Mouse (Mus musculus): Measurements from ENCODE around the gene Rngtt. TPM values are rescaled to one million over a fixed set of nuclear protein-coding genes. Genes with fewer than 3 reads are reported as not detected.
"Not testable (repeated sequence)": the region's sequence is repeated elsewhere in the genome, so short reads cannot be mapped to it uniquely, and the experiment has no call there.

Rngtt gene
- polyA plus RNA-seq, 1 experiment from 2014 or later: 39.3 TPM

DNA sequence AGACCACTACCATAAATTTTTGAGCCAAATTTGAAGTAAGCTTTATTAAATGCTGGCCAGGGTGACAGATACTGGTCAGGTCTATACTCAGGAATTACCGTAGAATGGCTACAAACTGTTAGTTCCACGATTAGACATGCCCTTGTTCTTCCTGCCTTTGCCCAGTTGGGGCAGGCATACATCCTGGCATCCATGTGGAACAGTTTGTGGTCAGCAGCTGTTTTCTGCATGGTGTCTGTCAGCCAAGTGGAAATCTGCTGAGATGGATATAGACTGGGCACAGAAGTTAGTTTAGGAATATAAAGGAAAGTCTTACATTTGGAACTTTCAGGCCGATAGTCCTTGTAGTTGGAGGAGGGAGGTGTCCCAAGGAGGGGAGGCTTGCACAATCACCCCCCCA is 136.8 kb downstream of the Rngtt start:
- Histone ChIP-seq H3K27ac (ENCODE audit: low read depth, low read length) (no peak overlapping the region), H3K27me3 (ENCODE audit: control insufficient read depth, insufficient read depth, low read length) (no peaks in the 10 kb centered on the region), H3K4me2 (replicated peaks; ENCODE audit: low read depth, low read length) (no peak overlapping the region), H3K9ac (ENCODE audit: low read depth, low read length) (no peak overlapping the region), H3K4me1 (replicated peaks; ENCODE audit: control insufficient read depth, insufficient read depth, low read length) (no peaks in the 10 kb centered on the region), H3K36me3 (ENCODE audit: control insufficient read depth, insufficient read depth, low read length) (no peaks in the 10 kb centered on the region), H3K9me3 (ENCODE audit: control insufficient read depth, low read length) (no peaks in the 10 kb centered on the region), H3K4me3 (ENCODE audit: low read depth, low read length) (no peak overlapping the region)
- 89% methylated on average over 3 of the region's 3 CpGs for WGBS
- no peak for DNase-seq (ENCODE audit: low spot score)
- ATAC-seq (ENCODE audit: low FRiP score): no peak

GRCm38 (mm10) chr4:33450356-33450755 is 140.2 kb downstream of the Rngtt start:
- not testable (repeated sequence) for H3K27me3 ChIP-seq (ENCODE audit: control insufficient read depth, insufficient read depth, low read length); H3K4me2 ChIP-seq (replicated peaks; ENCODE audit: low read depth, low read length); ATAC-seq (ENCODE audit: low FRiP score); H3K27ac ChIP-seq (ENCODE audit: low read depth, low read length); H3K4me3 ChIP-seq (ENCODE audit: low read depth, low read length); H3K9ac ChIP-seq (ENCODE audit: low read depth, low read length); H3K36me3 ChIP-seq (ENCODE audit: control insufficient read depth, insufficient read depth, low read length); DNase-seq (ENCODE audit: low spot score); H3K9me3 ChIP-seq (ENCODE audit: control insufficient read depth, low read length); H3K4me1 ChIP-seq (replicated peaks; ENCODE audit: control insufficient read depth, insufficient read depth, low read length)
- 89% methylated on average over 8 of the region's 8 CpGs for WGBS

GRCm38 (mm10) chr4:33459851-33460250 is 149.7 kb downstream of the Rngtt start:
- Histone ChIP-seq H3K4me1 (replicated peaks; ENCODE audit: control insufficient read depth, insufficient read depth, low read length) (no peaks in the 10 kb centered on the region), H3K9ac (ENCODE audit: low read depth, low read length) (no peak overlapping the region), H3K9me3 (ENCODE audit: control insufficient read depth, low read length) (no peaks in the 10 kb centered on the region), H3K36me3 (ENCODE audit: control insufficient read depth, insufficient read depth, low read length) (no peaks in the 10 kb centered on the region), H3K27ac (ENCODE audit: low read depth, low read length) (no peak overlapping the region), H3K27me3 (ENCODE audit: control insufficient read depth, insufficient read depth, low read length) (no peaks in the 10 kb centered on the region), H3K4me3 (ENCODE audit: low read depth, low read length) (no peak overlapping the region), H3K4me2 (replicated peaks; ENCODE audit: low read depth, low read length) (no peak overlapping the region)
- ATAC-seq (ENCODE audit: low FRiP score): no peak
- WGBS: 90% methylated on average over 3 of the region's 3 CpGs
- DNase-seq (ENCODE audit: low spot score): no peak

- no peak overlapping the region for H3K9ac ChIP-seq (ENCODE audit: low read depth, low read length)
- no peak overlapping the region for H3K27ac ChIP-seq (ENCODE audit: low read depth, low read length)
- DNase-seq (ENCODE audit: low spot score) (no peak), ATAC-seq (ENCODE audit: low FRiP score) (no peak)
- WGBS: 70% methylated on average over 1 of the region's 1 CpGs
- H3K4me2 ChIP-seq (replicated peaks; ENCODE audit: low read depth, low read length): no peak overlapping the region
- no peaks in the 10 kb centered on the region for H3K4me1 ChIP-seq (replicated peaks; ENCODE audit: control insufficient read depth, insufficient read depth, low read length)
- H3K4me3 ChIP-seq (ENCODE audit: low read depth, low read length): no peak overlapping the region
- no peaks in the 10 kb centered on the region for H3K36me3 ChIP-seq (ENCODE audit: control insufficient read depth, insufficient read depth, low read length)
- H3K27me3 ChIP-seq (ENCODE audit: control insufficient read depth, insufficient read depth, low read length): no peaks in the 10 kb centered on the region
- no peaks in the 10 kb centered on the region for H3K9me3 ChIP-seq (ENCODE audit: control insufficient read depth, low read length)
Measured at GRCm38 (mm10) chr4:33464432-33464831, 154.3 kb downstream of the Rngtt start.

DNA sequence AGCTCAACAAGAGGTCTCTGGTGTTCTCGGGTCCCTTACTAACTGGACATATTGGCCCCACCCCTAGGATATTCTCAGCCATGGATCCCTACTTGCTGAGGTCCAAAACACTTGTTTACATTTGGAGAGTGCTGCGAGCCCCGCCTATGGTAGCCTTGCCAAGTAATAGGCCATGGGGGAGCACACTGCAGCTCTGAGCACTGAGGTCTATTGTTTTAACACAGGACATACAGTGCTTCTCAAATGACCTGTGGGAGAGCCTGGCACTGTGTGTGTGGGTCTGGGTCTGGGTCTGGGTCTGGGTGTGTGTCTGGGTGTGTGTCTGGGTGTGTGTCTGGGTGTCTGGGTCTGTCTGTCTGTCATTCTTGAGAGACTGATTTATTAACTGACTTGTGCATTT is 155.8 kb downstream of the Rngtt start:
- Histone ChIP-seq H3K36me3 (ENCODE audit: control insufficient read depth, insufficient read depth, low read length) (no peaks in the 10 kb centered on the region), H3K9ac (ENCODE audit: low read depth, low read length) (no peak overlapping the region), H3K9me3 (ENCODE audit: control insufficient read depth, low read length) (no peaks in the 10 kb centered on the region), H3K27ac (ENCODE audit: low read depth, low read length) (no peak overlapping the region), H3K27me3 (ENCODE audit: control insufficient read depth, insufficient read depth, low read length) (no peaks in the 10 kb centered on the region), H3K4me3 (ENCODE audit: low read depth, low read length) (no peak overlapping the region), H3K4me1 (replicated peaks; ENCODE audit: control insufficient read depth, insufficient read depth, low read length) (no peaks in the 10 kb centered on the region), H3K4me2 (replicated peaks; ENCODE audit: low read depth, low read length) (no peak overlapping the region)
- 91% methylated on average over 3 of the region's 3 CpGs for WGBS
- no peak for DNase-seq (ENCODE audit: low spot score)
- no peak for ATAC-seq (ENCODE audit: low FRiP score)

DNA sequence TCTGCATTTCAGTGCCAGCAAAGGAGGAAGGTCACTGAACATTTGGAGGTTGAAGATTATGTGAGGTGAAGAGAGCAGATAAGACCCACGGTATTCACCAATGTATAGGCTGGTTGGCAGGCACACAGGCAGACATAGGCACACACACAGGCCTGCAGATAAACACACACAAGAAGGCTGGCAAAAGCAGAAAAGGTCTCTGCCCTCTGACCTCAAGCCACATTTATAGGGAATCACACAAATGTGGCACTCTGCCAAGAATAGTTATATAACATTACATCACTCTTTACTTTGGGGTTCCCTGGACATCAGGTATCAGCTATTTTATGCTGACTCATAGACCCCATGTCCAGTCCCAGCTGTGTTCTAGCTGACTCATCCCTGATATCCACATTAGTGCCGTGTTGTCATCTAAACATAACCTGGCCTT is 156.9 kb downstream of the Rngtt start:
- H3K9me3 ChIP-seq (ENCODE audit: control insufficient read depth, low read length): no peaks in the 10 kb centered on the region
- no peak overlapping the region for H3K9ac ChIP-seq (ENCODE audit: low read depth, low read length)
- H3K4me3 ChIP-seq (ENCODE audit: low read depth, low read length): no peak overlapping the region
- ATAC-seq (ENCODE audit: low FRiP score): no peak
- WGBS: 90% methylated on average over 2 of the region's 2 CpGs
- no peak for DNase-seq (ENCODE audit: low spot score)
- H3K36me3 ChIP-seq (ENCODE audit: control insufficient read depth, insufficient read depth, low read length): no peaks in the 10 kb centered on the region
- H3K27ac ChIP-seq (ENCODE audit: low read depth, low read length): no peak overlapping the region
- H3K27me3 ChIP-seq (ENCODE audit: control insufficient read depth, insufficient read depth, low read length): no peaks in the 10 kb centered on the region
- no peak overlapping the region for H3K4me2 ChIP-seq (replicated peaks; ENCODE audit: low read depth, low read length)
- no peaks in the 10 kb centered on the region for H3K4me1 ChIP-seq (replicated peaks; ENCODE audit: control insufficient read depth, insufficient read depth, low read length)

DNA sequence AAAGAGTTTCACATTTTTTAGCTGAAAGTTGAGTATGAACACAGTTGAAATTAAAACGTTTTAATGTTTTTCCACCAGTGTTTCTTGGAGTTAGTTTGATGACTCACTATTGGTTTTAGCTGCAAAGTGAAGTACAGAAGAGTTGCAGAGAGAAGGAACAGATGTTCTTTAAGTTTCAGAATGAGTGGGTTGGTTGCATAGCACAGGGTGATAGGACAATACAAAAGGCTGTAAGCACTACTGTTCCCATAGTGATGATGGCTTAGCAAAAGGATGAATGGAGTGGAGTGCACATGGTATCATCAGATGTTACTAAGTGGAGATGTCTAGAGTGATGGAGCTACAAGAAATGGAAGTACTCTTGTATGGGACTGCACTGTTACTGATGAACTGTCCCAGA is 157.5 kb downstream of the Rngtt start:
- Histone ChIP-seq H3K27me3 (ENCODE audit: control insufficient read depth, insufficient read depth, low read length) (no peaks in the 10 kb centered on the region), H3K27ac (ENCODE audit: low read depth, low read length) (no peak overlapping the region), H3K4me3 (ENCODE audit: low read depth, low read length) (no peak overlapping the region), H3K4me2 (replicated peaks; ENCODE audit: low read depth, low read length) (no peak overlapping the region), H3K9me3 (ENCODE audit: control insufficient read depth, low read length) (no peaks in the 10 kb centered on the region), H3K36me3 (ENCODE audit: control insufficient read depth, insufficient read depth, low read length) (no peaks in the 10 kb centered on the region), H3K4me1 (replicated peaks; ENCODE audit: control insufficient read depth, insufficient read depth, low read length) (no peaks in the 10 kb centered on the region), H3K9ac (ENCODE audit: low read depth, low read length) (no peak overlapping the region)
- DNase-seq (ENCODE audit: low spot score) (no peak), ATAC-seq (ENCODE audit: low FRiP score) (no peak)
- 81% methylated on average over 1 of the region's 1 CpGs for WGBS

- no peaks in the 10 kb centered on the region for H3K9me3 ChIP-seq (ENCODE audit: control insufficient read depth, low read length)
- H3K4me1 ChIP-seq (replicated peaks; ENCODE audit: control insufficient read depth, insufficient read depth, low read length): no peaks in the 10 kb centered on the region
- H3K4me2 ChIP-seq (replicated peaks; ENCODE audit: low read depth, low read length): no peak overlapping the region
- H3K9ac ChIP-seq (ENCODE audit: low read depth, low read length): no peak overlapping the region
- H3K36me3 ChIP-seq (ENCODE audit: control insufficient read depth, insufficient read depth, low read length): no peaks in the 10 kb centered on the region
- WGBS: 83% methylated on average over 3 of the region's 3 CpGs
- H3K27me3 ChIP-seq (ENCODE audit: control insufficient read depth, insufficient read depth, low read length): no peaks in the 10 kb centered on the region
- H3K27ac ChIP-seq (ENCODE audit: low read depth, low read length): no peak overlapping the region
- no peak overlapping the region for H3K4me3 ChIP-seq (ENCODE audit: low read depth, low read length)
- DNase-seq (ENCODE audit: low spot score) (no peak), ATAC-seq (ENCODE audit: low FRiP score) (no peak)
Measured at GRCm38 (mm10) chr4:33468151-33468550, 158.0 kb downstream of the Rngtt start.

DNA sequence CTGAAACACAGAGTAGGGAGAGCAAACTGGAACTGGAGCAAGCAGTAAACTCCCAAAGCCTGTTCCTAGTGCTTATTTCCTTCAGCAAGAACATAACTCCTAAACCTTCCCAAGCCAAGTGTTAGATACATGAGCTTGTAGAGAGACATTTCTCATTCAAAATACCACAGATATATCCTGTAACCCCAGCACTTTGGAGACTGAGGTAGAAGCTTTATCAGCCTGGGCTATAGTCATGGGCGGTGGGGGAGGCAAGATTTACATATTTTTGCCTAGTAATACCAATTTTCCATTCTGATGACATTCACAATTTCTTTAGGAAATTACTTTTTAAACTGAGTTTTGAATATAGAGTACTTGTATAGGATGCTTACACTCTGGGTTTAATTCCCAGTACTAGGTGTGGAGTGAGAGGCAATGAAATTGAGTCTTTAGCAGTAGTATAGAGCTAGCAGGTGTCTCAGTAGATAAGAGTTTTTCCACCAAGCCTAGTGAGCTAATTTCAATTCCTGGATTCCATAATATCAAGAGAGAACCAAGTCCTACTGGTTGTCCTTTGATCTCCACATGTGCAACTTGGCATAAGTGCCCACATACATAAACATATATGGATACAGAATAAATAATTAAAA is 160.7 kb downstream of the Rngtt start:
- H3K27me3 ChIP-seq (ENCODE audit: control insufficient read depth, insufficient read depth, low read length): no peaks in the 10 kb centered on the region
- no peak overlapping the region for H3K4me3 ChIP-seq (ENCODE audit: low read depth, low read length)
- H3K9ac ChIP-seq (ENCODE audit: low read depth, low read length): no peak overlapping the region
- WGBS: 97% methylated on average over 1 of the region's 1 CpGs
- H3K9me3 ChIP-seq (ENCODE audit: control insufficient read depth, low read length): no peaks in the 10 kb centered on the region
- ATAC-seq (ENCODE audit: low FRiP score) (no peak), DNase-seq (ENCODE audit: low spot score) (no peak)
- no peak overlapping the region for H3K27ac ChIP-seq (ENCODE audit: low read depth, low read length)
- H3K36me3 ChIP-seq (ENCODE audit: control insufficient read depth, insufficient read depth, low read length): no peaks in the 10 kb centered on the region
- no peak overlapping the region for H3K4me2 ChIP-seq (replicated peaks; ENCODE audit: low read depth, low read length)
- no peaks in the 10 kb centered on the region for H3K4me1 ChIP-seq (replicated peaks; ENCODE audit: control insufficient read depth, insufficient read depth, low read length)

All from hindbrain, embryonic 11.5 days (tissue).